Mouse (Mus musculus) common myeloid progenitor, adult 5-6 weeks (primary cell): ENCODE results near the gene 4930572O03Rik. TPM values are rescaled to one million over a fixed set of nuclear protein-coding genes. Genes with fewer than 3 reads are reported as not detected.
"Not testable (repeated sequence)": the region's sequence is repeated elsewhere in the genome, so short reads cannot be mapped to it uniquely, and the experiment has no call there.

ENCODE experiments used
- ATAC-seq: replicated peaks from 2 replicates; pipeline ENCODE4 v1.8.0; 2016; ENCODE audit warnings: low read depth, mild to moderate bottlenecking, moderate TSS enrichment, inconsistent platforms; ENCODE audit not compliant: poor library complexity, severe bottlenecking
- total RNA-seq: library from RNA; stranded (forward); fragments of 200-1000, 187-1606 nt; gene quantifications from 2 replicates; pipeline ENCODE4 v1.2.3, GENCODE M21; 2017

Gene 4930572O03Rik
- total RNA-seq = not detected in 2 replicates

DNA sequence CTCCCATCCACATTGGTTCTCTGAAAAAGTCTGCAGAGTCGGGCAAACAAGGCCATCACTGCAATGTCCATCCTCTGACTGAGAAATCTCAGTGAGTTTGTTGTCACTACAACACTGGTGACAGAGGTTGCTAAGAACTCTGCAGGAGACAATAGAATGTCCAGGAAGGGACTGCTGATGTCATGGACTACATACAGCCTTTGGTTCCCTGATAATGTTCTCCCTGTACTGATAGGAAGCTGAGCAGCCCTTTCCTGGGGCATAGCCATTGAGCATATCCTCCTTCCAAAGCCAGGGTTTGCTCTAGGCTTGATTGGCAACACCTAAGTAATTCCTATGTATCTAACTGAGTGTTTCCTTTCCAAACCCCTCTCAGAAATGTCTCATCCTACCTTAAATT is at the start of gene 4930572O03Rik:
4930572O03Rik (minus strand) TSS at position 101 of the 400 bp plus-strand sequence.
- ATAC-seq = not testable (repeated sequence)

DNA sequence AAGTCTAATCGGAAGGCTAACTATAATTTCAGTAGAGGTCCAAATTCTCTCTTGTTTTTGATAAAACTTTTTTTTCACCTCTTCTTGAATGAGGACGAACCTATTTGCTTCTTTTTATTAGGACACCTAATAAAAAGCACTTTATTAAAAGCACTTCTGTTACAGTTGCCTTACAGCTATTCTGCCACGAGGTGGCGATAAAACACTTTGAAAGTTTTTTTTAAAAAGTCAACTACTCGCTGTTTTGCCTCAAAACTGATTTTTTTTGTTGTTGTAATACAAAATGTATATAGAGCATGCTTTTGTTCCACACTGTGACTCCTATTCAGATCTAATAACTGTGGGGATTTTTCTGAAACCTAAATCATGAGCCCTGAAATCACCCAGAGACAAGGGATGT is 46.0 kb upstream of the 4930572O03Rik start:
- ATAC-seq = not testable (repeated sequence)

- not testable (repeated sequence) for ATAC-seq
These were observed 40.9 kb upstream of the 4930572O03Rik start for GRCm38 (mm10) chr5:15697719-15698118.

- not testable (repeated sequence) for ATAC-seq
These were observed 35.0 kb upstream of the 4930572O03Rik start for GRCm38 (mm10) chr5:15691849-15692248.

DNA sequence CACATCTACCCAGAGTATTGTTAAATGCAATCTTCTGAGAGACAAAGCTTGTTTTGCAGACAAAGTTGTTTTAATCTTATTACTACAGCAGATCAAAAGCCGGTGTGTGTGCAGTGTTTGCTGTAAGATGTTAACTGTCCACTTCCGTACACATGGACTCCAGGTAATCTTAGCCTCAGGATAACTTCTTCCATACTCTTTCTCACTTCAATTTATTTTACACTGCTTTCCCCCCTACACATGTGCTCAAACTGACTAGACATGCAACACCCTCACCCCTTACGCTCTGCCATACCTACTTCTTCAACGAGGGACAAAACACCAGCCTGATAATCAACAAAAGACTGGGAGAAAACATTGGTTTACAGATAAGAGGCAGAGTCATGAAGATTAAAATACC is 34.0 kb upstream of the 4930572O03Rik start:
- ATAC-seq = not testable (repeated sequence)

- ATAC-seq = not testable (repeated sequence)
These were observed 32.9 kb upstream of the 4930572O03Rik start for GRCm38 (mm10) chr5:15689659-15690213.

GRCm38 (mm10) chr5:15688874-15689658 is 32.2 kb upstream of the 4930572O03Rik start:
- ATAC-seq = not testable (repeated sequence)

DNA sequence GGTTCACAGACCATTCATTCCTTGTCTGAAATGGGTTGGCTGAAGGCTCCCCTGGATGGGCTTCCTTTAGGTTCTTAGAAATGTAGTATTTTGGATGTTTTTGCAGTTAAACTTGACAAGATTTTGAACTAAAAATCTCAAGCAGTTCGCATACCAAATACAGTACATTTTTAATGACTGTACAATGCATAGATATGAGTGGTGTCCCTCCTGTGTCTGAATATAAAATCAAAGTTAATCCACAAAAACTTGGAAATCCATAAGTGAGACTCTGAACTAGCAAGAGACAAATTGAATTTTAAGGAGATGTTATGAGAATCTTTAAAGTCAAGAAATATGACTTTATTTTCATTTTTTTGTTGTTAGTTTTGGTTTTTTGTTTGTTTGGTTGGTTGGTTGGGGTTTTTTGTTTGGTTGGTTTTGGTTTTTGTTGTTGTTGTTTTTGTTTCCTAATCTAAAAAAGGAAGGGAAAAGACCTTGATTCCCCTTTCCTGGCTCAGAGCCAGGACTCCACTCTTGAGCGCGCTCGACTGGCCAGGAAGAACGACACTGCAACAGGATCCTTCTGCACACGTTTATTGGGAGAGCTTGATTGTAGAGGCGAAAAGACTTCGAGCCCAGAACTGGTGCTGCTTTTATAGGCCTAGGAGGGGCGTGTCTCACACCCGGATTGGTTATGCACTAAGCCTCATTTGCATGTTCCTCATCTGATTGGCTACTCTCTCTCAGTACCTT is 24.6 kb upstream of the 4930572O03Rik start:
- ATAC-seq = not testable (repeated sequence)

GRCm38 (mm10) chr5:15679980-15680949 is 23.4 kb upstream of the 4930572O03Rik start:
- ATAC-seq = not testable (repeated sequence)

- not testable (repeated sequence) for ATAC-seq
These were observed 22.0 kb upstream of the 4930572O03Rik start for GRCm38 (mm10) chr5:15678907-15679306.

GRCm38 (mm10) chr5:15677750-15678149 is 20.9 kb upstream of the 4930572O03Rik start:
- ATAC-seq = not testable (repeated sequence)

DNA sequence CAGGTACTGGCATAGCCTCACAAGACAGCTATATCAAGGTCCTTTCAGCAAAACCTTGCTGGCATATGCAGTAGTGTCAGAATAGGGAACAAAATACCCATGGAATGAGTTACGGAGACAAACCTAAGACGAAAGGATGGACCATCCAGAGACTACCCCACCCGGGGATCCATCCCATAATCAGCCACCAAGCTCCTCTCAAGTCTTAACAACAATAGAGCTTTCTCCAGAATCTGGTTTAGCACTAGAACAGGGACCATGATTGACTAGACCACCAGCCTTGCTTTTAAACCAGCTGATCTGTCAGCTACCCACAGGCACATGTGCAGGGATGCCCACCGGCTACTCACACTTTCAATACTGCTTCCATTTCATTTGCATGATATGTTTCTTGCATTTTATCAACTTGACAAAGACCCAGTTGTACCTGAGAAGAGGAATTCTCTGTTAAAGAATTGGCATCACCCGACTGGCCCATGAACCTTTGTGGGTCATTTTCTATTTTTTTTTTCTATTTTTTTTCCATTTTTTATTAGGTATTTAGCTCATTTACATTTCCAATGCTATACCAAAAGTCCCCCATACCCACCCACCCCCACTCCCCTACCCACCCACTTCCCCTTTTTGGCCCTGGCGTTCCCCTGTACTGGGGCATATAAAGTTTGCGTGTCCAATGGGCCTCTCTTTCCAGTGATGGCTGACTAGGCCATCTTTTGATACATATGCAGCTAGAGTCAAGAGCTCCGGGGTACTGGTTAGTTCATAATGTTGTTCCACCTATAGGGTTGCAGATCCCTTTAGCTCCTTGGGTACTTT is 17.8 kb upstream of the 4930572O03Rik start:
- ATAC-seq = not testable (repeated sequence)

DNA sequence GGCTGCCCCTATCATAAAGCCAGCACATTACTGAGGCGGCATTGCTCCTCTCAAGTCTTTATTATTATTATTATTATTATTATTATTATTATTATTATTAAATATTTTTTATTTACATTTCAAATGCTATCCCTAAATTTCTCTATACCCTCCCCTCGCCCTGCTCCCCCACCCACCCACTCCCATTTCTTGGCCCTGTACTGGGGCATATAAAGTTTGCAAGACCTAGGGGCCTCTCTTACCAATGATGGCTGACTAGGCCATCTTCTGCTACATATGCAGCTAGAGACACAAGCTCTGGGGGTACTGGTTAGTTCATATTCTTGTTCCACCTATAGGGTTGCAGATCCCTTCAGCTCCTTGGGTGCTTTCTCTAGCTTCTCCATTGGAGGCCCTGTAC is 17.1 kb upstream of the 4930572O03Rik start:
- ATAC-seq = not testable (repeated sequence)

DNA sequence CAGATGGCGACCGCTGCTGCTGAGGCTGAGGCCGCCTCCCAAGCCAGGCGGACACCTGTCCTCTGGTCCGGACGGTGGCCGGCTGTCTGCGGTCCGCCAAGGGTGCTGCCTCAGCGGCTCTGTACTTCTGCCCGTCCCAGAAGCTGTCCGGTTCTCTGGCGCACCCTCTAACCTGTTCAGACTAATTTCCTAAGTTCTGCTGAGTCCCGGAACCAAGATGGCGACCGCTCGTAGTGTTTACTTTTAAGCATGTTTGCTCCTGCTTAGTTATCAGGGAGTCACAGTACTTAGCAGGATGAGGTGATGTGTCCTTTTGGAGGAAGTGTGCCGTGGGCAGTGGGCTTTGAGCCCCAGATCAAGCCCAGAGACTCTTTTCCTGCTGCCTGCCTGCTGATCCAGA is 13.9 kb upstream of the 4930572O03Rik start:
- not testable (repeated sequence) for ATAC-seq

GRCm38 (mm10) chr5:15663847-15664246 is 7.0 kb upstream of the 4930572O03Rik start:
- not testable (repeated sequence) for ATAC-seq

- ATAC-seq = 0 out of 2 replicates have a peak, but pooled peaks have one; percentile 50
These were observed 4.5 kb downstream of the 4930572O03Rik start for GRCm38 (mm10) chr5:15652334-15652733.

DNA sequence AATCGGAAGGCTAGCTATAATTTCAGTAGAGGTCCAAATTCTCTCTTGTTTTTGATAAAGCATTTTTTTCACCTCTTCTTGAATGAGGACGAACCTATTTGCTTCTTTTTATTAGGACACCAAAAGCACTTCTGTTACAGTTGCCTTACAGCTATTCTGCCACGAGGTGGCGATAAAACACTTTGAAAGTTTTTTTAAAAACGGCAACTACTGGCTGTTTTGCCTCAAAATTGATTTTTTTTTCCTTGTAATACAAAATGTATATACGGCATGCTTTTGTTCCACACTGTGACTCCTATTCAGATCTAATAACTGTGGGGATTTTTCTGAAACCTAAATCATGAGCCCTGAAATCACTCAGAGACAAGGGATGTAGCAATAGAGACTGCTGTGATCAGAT is 11.2 kb downstream of the 4930572O03Rik start:
- ATAC-seq = not testable (repeated sequence)

GRCm38 (mm10) chr5:15637637-15638036 is 19.2 kb downstream of the 4930572O03Rik start:
- ATAC-seq = not testable (repeated sequence)

GRCm38 (mm10) chr5:15630068-15630467 is 26.8 kb downstream of the 4930572O03Rik start:
- not testable (repeated sequence) for ATAC-seq
